Mouse (Mus musculus): ENCODE results near the gene Zfp106. TPM values are rescaled to one million over a fixed set of nuclear protein-coding genes. Genes with fewer than 3 reads are reported as not detected.
"Not testable (repeated sequence)": the region's sequence is repeated elsewhere in the genome, so short reads cannot be mapped to it uniquely, and the experiment has no call there.

Zfp106 gene
- polyA plus RNA-seq, 1 experiment = 39.2 TPM

DNA sequence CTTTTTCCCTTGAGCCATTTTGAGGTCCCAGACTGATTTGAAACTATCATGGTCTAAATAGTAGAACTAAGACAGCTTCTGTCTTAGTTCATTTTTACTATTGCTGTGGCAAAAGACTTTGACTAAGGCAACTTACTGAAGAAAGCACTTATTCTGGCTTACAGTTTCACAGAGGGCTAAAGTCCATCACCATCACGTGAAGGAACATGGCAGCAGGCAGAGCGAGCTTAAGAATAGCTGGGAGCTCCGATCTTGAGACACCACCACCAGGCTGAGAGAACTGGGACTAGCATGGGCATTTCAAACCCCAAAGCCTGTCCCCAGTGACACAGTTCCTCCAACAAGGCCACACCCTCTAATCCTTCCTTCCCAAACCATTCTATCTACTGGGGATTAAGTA is 7.4 kb upstream of the Zfp106 start:
- TF ChIP-seq CTCF (IDR thresholded peaks at IDR 0.05; ENCODE audit: control insufficient read depth, insufficient read depth, insufficient read length) = no peak
- TF ChIP-seq MAX (IDR thresholded peaks at IDR 0.05) = no peak
- no peak for TF ChIP-seq MYOD1 (IDR thresholded peaks at IDR 0.05; ENCODE audit: control insufficient read depth, insufficient read length, low read depth)
- TF ChIP-seq FOSL1 (IDR thresholded peaks at IDR 0.05; ENCODE audit: insufficient read depth, low read length, poor library complexity, severe bottlenecking) = no peak
- no peak for TF ChIP-seq CEBPB (IDR thresholded peaks at IDR 0.05; ENCODE audit: low read depth)
- H3ac ChIP-seq (ENCODE audit: control insufficient read depth, insufficient read length, low read depth) = no peak overlapping the region
- peaks cover 54% of the 10 kb centered on the region for H3K79me3 ChIP-seq (ENCODE audit: low read depth)
- H3K4me3 ChIP-seq (ENCODE audit: insufficient read depth, poor library complexity, severe bottlenecking) = no peak overlapping the region
- no peaks in the 10 kb centered on the region for H3K27me3 ChIP-seq (ENCODE audit: control insufficient read depth, insufficient read depth, insufficient read length)
- H3K79me2 ChIP-seq (ENCODE audit: control insufficient read depth, insufficient read depth) = peaks cover 85% of the 10 kb centered on the region
- peaks cover 10% of the 10 kb centered on the region for H3K36me3 ChIP-seq (ENCODE audit: control insufficient read depth, insufficient read depth)

DNA sequence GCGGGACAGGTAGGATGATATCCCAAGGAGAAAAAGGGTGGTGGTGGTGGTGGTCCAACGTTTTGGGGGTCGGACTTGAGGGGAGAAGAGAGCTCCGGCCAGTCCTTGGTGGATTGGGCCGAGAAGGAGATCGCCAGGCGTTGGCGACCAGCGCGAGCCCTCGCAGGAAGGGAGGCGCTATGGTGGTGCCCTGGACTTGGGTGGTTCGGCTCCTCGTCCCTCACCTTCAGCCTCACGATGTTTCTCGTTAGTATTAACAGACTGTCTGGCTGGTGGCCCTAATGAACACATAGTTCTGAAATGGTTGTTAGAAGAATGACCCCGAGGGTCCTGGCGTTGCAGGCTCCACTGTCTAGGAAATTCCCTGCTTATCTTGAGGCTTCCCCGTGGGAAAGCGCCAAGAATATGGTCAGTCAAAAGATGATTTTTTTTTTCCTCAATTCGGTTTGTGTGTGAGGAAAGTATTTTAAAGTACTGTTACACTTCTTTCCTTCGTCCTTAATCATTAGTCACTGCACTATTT is 4.2 kb upstream of the Zfp106 start:
- Histone ChIP-seq H3ac (ENCODE audit: control insufficient read depth, insufficient read length, low read depth) (peak overlapping the region; percentile 53), H3K27me3 (ENCODE audit: control insufficient read depth, insufficient read depth, insufficient read length) (no peaks in the 10 kb centered on the region), H3K36me3 (ENCODE audit: control insufficient read depth, insufficient read depth) (peaks cover 10% of the 10 kb centered on the region), H3K4me3 (ENCODE audit: insufficient read depth, poor library complexity, severe bottlenecking) (peak overlapping the region; percentile 51), H3K79me3 (ENCODE audit: low read depth) (peaks cover 42% of the 10 kb centered on the region), H3K79me2 (ENCODE audit: control insufficient read depth, insufficient read depth) (peaks cover 62% of the 10 kb centered on the region)
- no peak for TF ChIP-seq USF1 (IDR thresholded peaks at IDR 0.05; ENCODE audit: low read depth)
- no peak for TF ChIP-seq MAX (IDR thresholded peaks at IDR 0.05)
- TF ChIP-seq CEBPB (IDR thresholded peaks at IDR 0.05; ENCODE audit: low read depth) = no peak
- TF ChIP-seq MYOG (IDR thresholded peaks at IDR 0.05; ENCODE audit: control insufficient read depth, extremely low read depth, insufficient read length) = no peak
- no peak for TF ChIP-seq MYOD1 (IDR thresholded peaks at IDR 0.05; ENCODE audit: control insufficient read depth, insufficient read length, low read depth)

DNA sequence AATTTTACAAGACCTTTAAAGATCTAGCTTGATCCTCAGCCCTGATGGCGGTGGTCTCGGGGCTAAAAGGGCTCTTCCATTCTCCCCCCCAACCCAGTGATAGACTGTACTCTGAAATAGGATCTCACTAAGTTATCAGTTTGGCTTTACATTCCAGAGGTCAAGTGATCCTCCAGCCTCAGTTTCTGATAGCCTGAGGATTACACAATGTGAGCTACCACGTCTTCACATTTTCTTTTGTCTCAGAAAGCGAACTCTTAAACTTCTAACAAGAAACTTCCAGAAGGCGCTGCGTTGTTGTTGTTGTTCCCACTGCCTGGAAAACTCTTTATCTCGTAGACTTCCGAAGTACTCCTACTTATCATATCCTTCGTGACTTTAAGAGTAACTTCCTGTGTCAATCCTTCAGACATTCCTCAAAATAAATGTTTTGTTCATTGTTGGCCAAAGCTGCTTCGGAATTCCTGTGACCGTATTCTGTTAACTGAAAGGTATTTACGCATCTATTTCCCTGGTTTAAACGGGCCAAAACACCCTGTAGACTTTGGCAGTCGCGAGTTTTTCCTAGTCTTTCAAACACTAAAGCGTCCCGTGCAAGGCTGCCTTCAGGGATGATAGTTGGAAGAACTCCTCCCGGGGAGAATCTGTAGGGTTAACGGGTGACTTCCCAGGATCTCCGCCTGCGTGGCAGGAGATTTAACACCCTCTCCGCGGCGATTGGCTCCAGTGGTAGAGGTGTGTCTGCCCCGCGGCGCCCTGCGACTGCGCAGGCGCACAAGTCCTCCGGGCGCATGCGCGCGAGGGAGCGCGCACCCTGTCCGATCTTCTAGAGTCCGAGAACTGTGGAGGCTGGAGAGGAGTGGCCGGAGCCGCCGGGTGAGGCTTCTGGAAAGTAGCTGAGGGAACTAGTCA is 3.5 kb upstream of the Zfp106 start, which contains the start of gene Snap23:
TSS of gene Snap23 (plus strand) at position 786 of the 912 bp plus-strand sequence.
- Histone ChIP-seq H3K4me3 (ENCODE audit: insufficient read depth, poor library complexity, severe bottlenecking) (peak within 1 kb of the TSS; percentile 51), H3K27me3 (ENCODE audit: control insufficient read depth, insufficient read depth, insufficient read length) (no peaks in the 10 kb centered on the region), H3ac (ENCODE audit: control insufficient read depth, insufficient read length, low read depth) (peak within 1 kb of the TSS; percentile 53), H3K79me2 (ENCODE audit: control insufficient read depth, insufficient read depth) (peaks cover 62% of the 10 kb centered on the region), H3K36me3 (ENCODE audit: control insufficient read depth, insufficient read depth) (peaks cover 10% of the 10 kb centered on the region), H3K79me3 (ENCODE audit: low read depth) (peaks cover 45% of the 10 kb centered on the region)
- no peak for TF ChIP-seq MYOD1 (IDR thresholded peaks at IDR 0.05; ENCODE audit: control insufficient read depth, insufficient read length, low read depth)
- TF ChIP-seq MAX (IDR thresholded peaks at IDR 0.05) = peak; percentile 19

DNA sequence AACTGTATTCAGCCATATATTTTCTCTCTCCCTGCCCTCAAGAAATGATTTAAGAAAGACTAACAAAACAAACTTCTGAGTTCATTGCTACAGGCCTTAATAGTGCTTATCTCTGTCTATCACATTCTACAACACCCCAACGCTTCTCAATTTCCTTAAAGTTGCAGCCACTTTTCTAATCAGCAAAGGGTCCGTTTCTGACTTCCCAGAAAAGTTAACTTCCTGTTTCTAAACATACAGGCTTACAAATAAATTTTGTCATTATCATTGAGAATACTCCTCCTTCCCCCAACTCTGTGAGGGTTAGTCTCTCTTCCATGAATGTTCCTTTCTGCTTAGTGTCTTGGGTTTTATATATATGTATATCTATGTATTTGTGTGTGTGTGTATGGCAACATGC is 1.7 kb upstream of the Zfp106 start:
- H3K36me3 ChIP-seq (ENCODE audit: control insufficient read depth, insufficient read depth) = peaks cover 4% of the 10 kb centered on the region
- TF ChIP-seq MYOG (IDR thresholded peaks at IDR 0.05; ENCODE audit: control insufficient read depth, extremely low read depth, insufficient read length) = no peak
- no peak for TF ChIP-seq CEBPB (IDR thresholded peaks at IDR 0.05; ENCODE audit: low read depth)
- no peak for TF ChIP-seq FOSL1 (IDR thresholded peaks at IDR 0.05; ENCODE audit: insufficient read depth, low read length, poor library complexity, severe bottlenecking)
- TF ChIP-seq MYOD1 (IDR thresholded peaks at IDR 0.05; ENCODE audit: control insufficient read depth, insufficient read length, low read depth) = no peak
- no peak for TF ChIP-seq CTCF (IDR thresholded peaks at IDR 0.05; ENCODE audit: control insufficient read depth, insufficient read depth, insufficient read length)
- no peak for TF ChIP-seq USF1 (IDR thresholded peaks at IDR 0.05; ENCODE audit: low read depth)
- no peak for TF ChIP-seq MAX (IDR thresholded peaks at IDR 0.05)
- peaks cover 62% of the 10 kb centered on the region for H3K79me2 ChIP-seq (ENCODE audit: control insufficient read depth, insufficient read depth)
- H3K79me3 ChIP-seq (ENCODE audit: low read depth) = peaks cover 47% of the 10 kb centered on the region
- H3K4me3 ChIP-seq (ENCODE audit: insufficient read depth, poor library complexity, severe bottlenecking) = no peak overlapping the region
- H3ac ChIP-seq (ENCODE audit: control insufficient read depth, insufficient read length, low read depth) = no peak overlapping the region
- H3K27me3 ChIP-seq (ENCODE audit: control insufficient read depth, insufficient read depth, insufficient read length) = no peaks in the 10 kb centered on the region

DNA sequence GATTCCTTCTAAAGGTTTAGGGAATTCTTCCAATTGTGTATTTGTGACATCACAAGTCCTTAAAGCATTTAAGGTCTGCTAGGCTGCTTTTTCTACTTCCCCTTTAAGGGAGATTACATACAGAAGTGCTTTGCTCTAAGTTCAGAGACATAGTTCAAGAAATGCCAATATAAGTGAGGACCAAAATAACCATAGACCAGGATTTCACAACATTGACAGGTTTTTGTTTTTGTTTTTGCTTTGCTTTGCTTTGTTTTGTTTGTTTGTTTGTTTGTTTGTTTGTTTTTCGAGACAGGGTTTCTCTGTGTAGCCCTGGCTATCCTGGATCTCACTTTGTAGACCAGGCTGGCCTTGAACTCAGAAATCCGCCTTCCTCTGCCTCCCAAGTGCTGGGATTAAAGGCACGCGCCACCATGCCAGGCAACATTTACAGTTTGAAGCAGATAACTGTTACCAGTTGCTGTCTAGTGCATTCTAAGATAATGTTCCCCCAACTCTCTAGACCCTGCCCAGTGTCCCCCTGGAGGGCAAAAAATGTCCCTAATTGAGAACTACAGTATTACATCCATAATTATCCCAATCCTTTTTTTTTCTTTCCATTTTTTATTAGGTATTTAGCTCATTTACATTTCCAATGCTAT is 1.0 kb upstream of the Zfp106 start:
- H3ac ChIP-seq (ENCODE audit: control insufficient read depth, insufficient read length, low read depth); H3K27me3 ChIP-seq (ENCODE audit: control insufficient read depth, insufficient read depth, insufficient read length); H3K36me3 ChIP-seq (ENCODE audit: control insufficient read depth, insufficient read depth); H3K4me3 ChIP-seq (ENCODE audit: insufficient read depth, poor library complexity, severe bottlenecking): not testable (repeated sequence)
- peaks cover 51% of the 10 kb centered on the region for H3K79me3 ChIP-seq (ENCODE audit: low read depth)
- peaks cover 62% of the 10 kb centered on the region for H3K79me2 ChIP-seq (ENCODE audit: control insufficient read depth, insufficient read depth)

DNA sequence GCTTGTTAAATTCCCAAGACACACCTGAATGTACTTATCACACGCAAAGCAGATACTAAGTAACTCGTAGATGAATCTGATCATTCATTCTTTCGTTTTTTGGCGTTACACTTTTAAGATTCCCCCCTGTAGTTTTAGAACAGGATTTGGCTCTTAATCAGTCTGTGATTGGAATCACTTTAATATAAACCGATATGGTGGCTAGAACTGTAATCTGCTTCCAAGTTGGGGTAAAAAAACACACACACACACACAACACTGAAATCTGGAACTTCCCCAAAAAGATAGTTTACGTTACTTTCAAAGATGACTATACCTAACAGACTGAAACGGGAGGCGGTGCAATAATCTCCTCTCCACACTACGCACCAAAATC is 796 bp downstream of the Zfp106 start:
- H3ac ChIP-seq (ENCODE audit: control insufficient read depth, insufficient read length, low read depth) = peak overlapping the region; percentile 78
- TF ChIP-seq CEBPB (IDR thresholded peaks at IDR 0.05; ENCODE audit: low read depth) = no peak
- TF ChIP-seq MYOD1 (IDR thresholded peaks at IDR 0.05; ENCODE audit: control insufficient read depth, insufficient read length, low read depth) = no peak
- TF ChIP-seq USF1 (IDR thresholded peaks at IDR 0.05; ENCODE audit: low read depth) = no peak
- no peak for TF ChIP-seq CTCF (IDR thresholded peaks at IDR 0.05; ENCODE audit: control insufficient read depth, insufficient read depth, insufficient read length)
- no peak for TF ChIP-seq MYOG (IDR thresholded peaks at IDR 0.05; ENCODE audit: control insufficient read depth, extremely low read depth, insufficient read length)
- no peak for TF ChIP-seq MAX (IDR thresholded peaks at IDR 0.05)
- no peak for TF ChIP-seq FOSL1 (IDR thresholded peaks at IDR 0.05; ENCODE audit: insufficient read depth, low read length, poor library complexity, severe bottlenecking)
- H3K4me3 ChIP-seq (ENCODE audit: insufficient read depth, poor library complexity, severe bottlenecking) = peak overlapping the region; percentile 94
- peaks cover 4% of the 10 kb centered on the region for H3K36me3 ChIP-seq (ENCODE audit: control insufficient read depth, insufficient read depth)
- H3K79me2 ChIP-seq (ENCODE audit: control insufficient read depth, insufficient read depth) = peaks cover 61% of the 10 kb centered on the region
- H3K27me3 ChIP-seq (ENCODE audit: control insufficient read depth, insufficient read depth, insufficient read length) = no peaks in the 10 kb centered on the region
- peaks cover 45% of the 10 kb centered on the region for H3K79me3 ChIP-seq (ENCODE audit: low read depth)
